Mouse (Mus musculus) CD4-positive, CD25-positive, alpha-beta regulatory T cell, adult 2 months (primary cell): ENCODE results near the gene Ecsit.
"Not testable (repeated sequence)": the region's sequence is repeated elsewhere in the genome, so short reads cannot be mapped to it uniquely, and the experiment has no call there.

Experiments
- DNase-seq: peaks from one replicate; pipeline ENCODE4 v3.0.0-alpha.2; 2012; ENCODE audit warnings: low read depth, low spot score

The Ecsit gene

DNA sequence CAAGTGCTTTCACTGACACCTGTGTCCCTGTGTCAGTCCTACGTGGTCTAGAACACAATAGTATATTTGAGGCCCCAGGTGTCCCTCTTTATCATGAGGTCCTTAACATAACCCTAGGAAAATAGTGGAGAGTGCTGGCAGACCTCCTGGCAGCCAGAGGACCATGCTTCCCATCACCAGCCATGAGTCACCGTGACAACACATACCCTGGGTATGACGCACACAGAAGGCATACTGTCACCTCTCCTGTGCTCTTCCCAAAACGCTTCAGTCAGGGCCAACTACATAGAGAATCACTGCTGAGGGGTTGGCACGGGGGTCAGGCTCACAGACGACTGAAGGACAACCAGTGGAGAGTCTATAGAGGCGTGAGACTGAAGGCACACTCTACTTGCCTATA, 4.7 kb upstream of the Ecsit start:
- no peak for DNase-seq

DNA sequence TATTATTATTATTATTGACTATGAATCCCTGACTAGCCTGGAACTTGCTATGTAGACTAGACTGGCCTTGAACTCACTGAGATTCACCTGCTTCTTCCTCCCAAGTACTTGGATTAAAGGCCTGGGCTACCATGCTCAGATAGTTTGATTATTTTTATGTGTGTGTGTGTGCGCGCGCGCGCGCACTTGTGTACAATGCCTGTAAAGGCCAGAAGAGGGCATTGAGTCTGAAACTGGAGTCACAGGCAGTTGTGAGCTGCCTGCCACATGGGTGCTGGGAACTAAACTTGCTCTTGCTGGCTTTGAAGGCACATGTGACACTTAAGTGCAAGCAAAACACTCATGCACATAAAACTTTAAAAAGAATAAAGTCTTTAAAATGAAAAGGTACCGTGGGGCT, 4.0 kb upstream of the Ecsit start:
- no peak for DNase-seq

GRCm38 (mm10) chr9:22087034-22087618, 1.9 kb upstream of the Ecsit start:
- no peak for DNase-seq

DNA sequence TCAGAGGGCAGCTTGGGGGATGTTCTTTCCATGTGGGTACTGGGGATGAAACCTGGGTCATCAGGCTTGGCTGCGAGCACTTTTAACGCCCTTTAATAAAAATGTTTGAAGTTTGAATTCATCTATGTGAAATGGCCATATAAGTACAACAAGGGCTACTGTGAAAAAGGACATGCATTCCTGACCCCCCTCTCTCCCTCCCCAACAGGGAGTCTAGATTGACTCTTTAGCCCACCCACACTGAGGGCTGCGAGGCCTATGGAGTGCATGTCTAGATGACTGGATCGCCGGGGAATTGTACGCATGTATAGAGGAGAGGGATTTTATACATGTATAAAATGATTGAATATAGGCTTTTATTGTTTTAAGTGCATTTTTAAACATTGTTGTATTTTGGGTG, 774 bp upstream of the Ecsit start:
- DNase-seq: no peak

DNA sequence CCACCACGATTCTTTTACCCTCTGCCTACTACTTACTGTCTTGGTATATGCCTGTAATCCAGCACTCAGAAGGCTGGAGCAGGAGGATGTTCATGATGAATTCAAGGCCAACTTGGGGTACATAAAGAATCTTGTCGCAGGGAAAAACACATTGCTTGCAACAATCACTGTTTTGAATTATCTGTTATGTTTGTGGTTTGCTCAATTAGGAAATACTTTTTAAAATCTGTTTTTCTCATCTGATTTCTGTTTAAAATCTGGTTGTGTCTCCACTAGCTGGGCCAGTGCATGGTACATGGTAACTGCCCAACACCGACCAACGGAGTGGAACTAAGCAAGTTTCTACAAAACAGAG, 594 bp downstream of the Ecsit start:
- no peak for DNase-seq

GRCm38 (mm10) chr9:22076223-22076622, 9.0 kb downstream of the Ecsit start:
- DNase-seq: no peak

GRCm38 (mm10) chr9:22075778-22076177, 9.5 kb downstream of the Ecsit start:
- DNase-seq: not testable (repeated sequence)

GRCm38 (mm10) chr9:22072276-22072675, 13.0 kb downstream of the Ecsit start:
- DNase-seq: no peak

GRCm38 (mm10) chr9:22070791-22071573, 14.3 kb downstream of the Ecsit start, which contains the start of the genes Gm49318 and Zfp653:
TSS of gene Gm49318 (minus strand) at chr9:22071259.
TSS of gene Zfp653 (minus strand) at chr9:22071376.
- DNase-seq: peak; percentile 97

GRCm38 (mm10) chr9:22069881-22070553, 15.2 kb downstream of the Ecsit start:
- DNase-seq: no peak

- no peak for DNase-seq
Measured at GRCm38 (mm10) chr9:22067195-22067594, 18.0 kb downstream of the Ecsit start.

DNA sequence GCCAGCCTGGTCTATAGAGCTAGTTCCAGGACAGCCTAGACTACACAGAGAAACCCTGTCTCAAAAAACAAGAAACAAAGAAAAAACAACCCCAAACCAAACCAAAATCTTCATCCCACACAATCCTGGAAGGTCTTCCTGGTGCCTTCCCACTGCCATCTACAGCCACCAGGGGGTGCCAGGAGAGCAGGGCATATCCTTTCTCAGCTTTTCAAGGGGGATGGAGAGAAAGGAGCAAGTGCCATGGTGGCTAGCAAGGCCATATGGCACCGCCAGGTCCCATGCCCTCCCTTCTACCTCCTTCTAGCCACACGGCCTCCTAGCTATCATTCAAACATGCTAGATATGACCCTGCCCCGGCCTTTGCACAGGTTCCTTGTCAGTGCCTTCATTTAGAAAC, 18.8 kb downstream of the Ecsit start:
- DNase-seq: peak; percentile 72

- DNase-seq: no peak
Measured at GRCm38 (mm10) chr9:22065642-22066041, 19.6 kb downstream of the Ecsit start.

DNA sequence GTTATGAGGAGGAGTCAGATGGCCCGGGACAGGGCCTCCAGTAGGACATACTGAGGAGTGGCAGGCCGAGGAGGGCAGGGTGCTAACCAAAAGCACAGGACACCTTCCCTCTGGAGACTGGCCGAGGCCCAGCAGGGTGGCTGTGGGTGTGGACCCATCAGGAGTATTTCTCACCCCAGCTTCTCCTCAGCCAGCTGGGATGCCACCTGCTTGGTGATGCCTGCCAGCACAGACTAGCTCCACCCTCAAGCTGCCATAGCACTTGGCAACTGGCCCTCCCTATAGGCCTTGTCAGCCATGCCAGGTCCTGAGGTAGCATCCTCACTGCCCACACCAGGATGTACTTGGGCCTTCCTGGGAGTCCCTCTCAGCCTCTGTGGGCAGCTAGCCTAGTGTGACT, 20.9 kb downstream of the Ecsit start:
- DNase-seq: no peak

- DNase-seq: no peak
Measured at GRCm38 (mm10) chr9:22061339-22061738, 23.9 kb downstream of the Ecsit start.

GRCm38 (mm10) chr9:22058011-22058424, 27.2 kb downstream of the Ecsit start:
- DNase-seq: no peak

- no peak for DNase-seq
Measured at GRCm38 (mm10) chr9:22057031-22057517, 28.2 kb downstream of the Ecsit start.

DNA sequence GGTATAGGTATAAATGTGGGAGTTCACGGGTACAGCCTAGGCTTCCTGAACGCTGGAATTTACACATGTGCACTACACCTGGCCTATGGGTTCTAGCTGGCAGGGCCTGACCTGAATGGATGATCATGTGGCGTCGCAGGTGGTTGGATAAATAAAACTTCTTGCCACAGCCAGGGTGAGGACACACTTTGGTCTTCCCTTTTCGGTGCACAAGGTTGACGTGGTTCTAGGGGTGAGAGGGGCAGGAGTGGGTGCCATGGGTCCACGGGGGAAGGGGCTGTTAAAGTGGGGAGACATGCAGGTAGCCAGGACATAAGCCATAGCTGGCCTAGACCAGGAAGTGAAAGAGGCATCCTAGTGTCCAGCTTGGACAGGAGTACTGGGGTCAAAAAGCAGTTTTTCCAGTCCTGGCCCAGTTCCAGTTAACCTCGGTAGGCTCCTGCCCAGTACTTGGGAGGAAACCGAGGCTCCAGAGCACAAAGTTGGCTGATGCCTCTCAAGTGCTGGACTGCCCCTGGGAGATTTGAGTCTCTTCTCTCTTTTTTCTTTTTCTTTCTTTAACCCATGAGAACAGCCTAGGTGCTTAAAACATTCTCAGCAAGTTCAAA, 28.8 kb downstream of the Ecsit start:
- DNase-seq: no peak

DNA sequence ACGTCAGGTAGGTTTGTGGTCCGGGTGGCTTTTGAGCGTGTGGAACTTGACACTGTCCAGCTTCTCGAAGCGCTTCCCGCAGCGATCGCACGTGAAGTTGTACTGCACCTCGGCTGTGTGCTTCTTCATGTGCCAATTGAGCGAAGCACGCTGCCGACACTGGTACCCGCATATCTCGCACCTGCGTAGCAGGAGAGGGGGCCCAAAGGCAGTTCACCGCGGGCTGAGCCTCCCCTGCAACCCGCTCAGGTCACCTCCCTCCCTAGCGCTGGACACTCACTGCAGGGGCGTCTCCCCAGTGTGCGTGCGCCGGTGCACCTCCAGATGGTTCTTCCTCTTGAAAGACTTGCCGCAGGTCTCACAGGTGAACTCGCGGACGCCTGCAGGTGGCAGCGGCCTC, 29.5 kb downstream of the Ecsit start:
- DNase-seq: no peak

GRCm38 (mm10) chr9:22054411-22055076, 30.7 kb downstream of the Ecsit start:
- peak; percentile 85 for DNase-seq

GRCm38 (mm10) chr9:22053657-22054056, 31.6 kb downstream of the Ecsit start:
- DNase-seq: no peak

DNA sequence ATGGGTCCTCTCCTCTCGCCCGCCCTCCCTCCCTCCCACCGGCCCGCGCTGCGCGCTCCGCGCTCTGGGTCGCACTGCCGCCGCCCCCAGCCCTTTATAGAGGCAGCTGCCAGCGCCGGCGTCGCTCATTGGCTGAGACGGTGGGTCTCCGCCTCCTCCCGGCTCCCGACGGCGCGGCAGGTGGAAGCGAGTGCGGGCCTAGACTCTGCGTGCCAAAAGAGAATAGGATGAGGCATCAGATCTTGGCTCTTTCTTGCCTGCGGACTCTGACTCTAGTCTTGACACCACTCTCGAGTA, 33.3 kb downstream of the Ecsit start, which contains the start of gene Elavl3:
TSS of gene Elavl3 (minus strand) at position 66 of the 297 bp plus-strand sequence.
- DNase-seq: peak; percentile 53
